ENCODE assay signal across 12 mouse cellular contexts in the genomic region with DNA sequence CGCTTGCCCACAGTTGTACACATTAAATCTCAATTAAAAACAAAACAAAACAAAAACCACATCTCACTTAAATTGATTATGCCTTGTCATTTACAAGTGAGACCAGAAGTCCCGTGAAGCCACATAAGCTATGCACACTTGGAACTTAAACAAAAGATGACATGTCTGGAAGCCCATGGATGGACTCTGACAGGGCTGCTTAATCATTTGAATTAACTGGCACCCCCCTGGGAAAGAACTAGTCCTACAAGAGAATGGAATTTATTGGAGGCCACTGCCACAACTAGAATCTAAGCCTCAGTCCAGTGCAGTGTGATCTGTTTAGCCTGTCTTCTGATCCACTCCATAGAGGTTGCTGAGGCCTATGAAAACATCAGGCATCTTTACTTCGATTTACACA.
"Had no signal": no experiment of that assay in that cellular context is flagged by ENCODE, and none has a peak within 500 bp of the region (broad histone marks: within the 10 kb centered on the region; RNA-seq: fewer than 3 reads in every experiment).

No protein-coding gene starts in this region.

- H3K27ac ChIP-seq: left cerebral cortex, adult 2 months; limb, embryonic 13.5 days; liver, embryonic 14.5 days; neural tube, embryonic 12.5 days had no signal

- H3K4me3 ChIP-seq: left cerebral cortex, adult 2 months; limb, embryonic 13.5 days; neural tube, embryonic 12.5 days had no signal

- DNase-seq: kidney, adult 8-10 months; lung, adult 2 months; lung, postnatal 36 days; midbrain, embryonic 14.5 days; right cerebral cortex, postnatal 25 days; thymus, adult 18-20 months; thymus, postnatal 14 days had no signal

- H3K4me1 ChIP-seq: neural tube, embryonic 12.5 days had no signal

- H3K4me2 ChIP-seq: limb, embryonic 13.5 days; neural tube, embryonic 12.5 days had no signal

- ATAC-seq: lung, postnatal 0 days had no signal

- H3K9me3 ChIP-seq: limb, embryonic 13.5 days; neural tube, embryonic 12.5 days had no signal

- H3K9ac ChIP-seq: limb, embryonic 13.5 days; liver, embryonic 14.5 days; neural tube, embryonic 12.5 days had no signal

- H3K27me3 ChIP-seq: neural tube, embryonic 12.5 days had no signal

- H3K36me3 ChIP-seq: limb, embryonic 13.5 days; neural tube, embryonic 12.5 days had no signal
